Mouse (Mus musculus) gastrocnemius, postnatal 4 days (tissue): ENCODE results near the gene Cr1l. TPM values are rescaled to one million over a fixed set of nuclear protein-coding genes. Genes with fewer than 3 reads are reported as not detected.

ENCODE experiments used
- DNase-seq, 2 experiments: peaks; one replicate each; pipeline ENCODE4 v3.0.0; 2021 to 2022; ENCODE audit warnings: low spot score in 2 of 2, mixed read lengths in 2 of 2
- long read RNA-seq, 2 experiments: library from polyadenylated mRNA; stranded (forward); transcript quantifications; one replicate each; pipeline ENCODE4 v2.0.0; 2021
- total RNA-seq, 2 experiments: library from RNA; stranded (reverse); gene quantifications; 2 replicates each; pipeline ENCODE4 v1.2.3; 2021

Gene Cr1l
- 10 to 100 TPM; 44.7 to 50.4 TPM for total RNA-seq
- long read RNA-seq, experiment 1, transcript Cr1l-201 (10 exons, 1,651 nt), result major isoform, 6 of 48 reads
- long read RNA-seq, experiment 1, transcript Cr1l-204 (10 exons, 2,776 nt), result major isoform, 6 of 48 reads
- long read RNA-seq, experiment 1, partial matches to known transcripts, result 4 of 48 reads
- long read RNA-seq, experiment 1, other reads (novel, unspliced or antisense), result 32 of 48 reads
- long read RNA-seq, experiment 2, transcript Cr1l-201 (10 exons, 1,651 nt), result major isoform, 11 of 56 reads
- long read RNA-seq, experiment 2, partial matches to known transcripts, result 2 of 56 reads
- long read RNA-seq, experiment 2, other reads (novel, unspliced or antisense), result 38 of 56 reads

DNA sequence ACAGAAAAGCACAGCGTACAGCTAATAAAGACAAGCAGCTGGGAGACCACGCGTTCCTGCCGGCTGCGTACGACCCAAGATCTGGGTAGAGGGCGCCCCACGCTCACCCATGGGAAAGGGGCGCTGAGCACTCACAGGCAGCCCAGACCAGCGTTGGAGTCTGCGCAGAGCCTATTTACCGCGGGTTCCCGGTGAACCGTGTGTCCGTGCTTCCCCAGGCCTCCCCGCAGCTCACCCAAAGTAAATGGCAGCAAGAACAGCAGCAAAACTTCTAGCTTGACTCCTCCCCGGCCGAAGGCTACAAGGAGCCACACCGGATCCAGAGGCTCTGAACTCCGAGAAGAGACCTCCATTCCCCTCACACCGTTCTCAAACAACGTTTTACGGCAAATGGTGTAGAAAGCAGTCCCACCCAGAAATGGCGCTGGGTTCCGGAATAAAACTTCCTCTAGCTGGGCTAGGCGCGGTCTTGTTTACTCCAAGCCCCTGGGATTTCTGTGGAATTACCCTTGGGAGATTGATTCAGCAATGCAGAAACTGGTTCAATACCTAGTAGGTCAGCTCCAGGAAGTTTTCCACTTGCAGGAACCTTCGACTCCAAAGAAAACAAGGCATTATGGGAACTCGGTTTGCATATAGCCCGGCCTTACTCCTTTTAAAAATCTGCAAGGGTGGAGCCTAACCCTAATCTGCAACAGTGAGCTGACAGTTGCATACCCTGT is at the start of gene Cr1l:
TSS of gene Cr1l (minus strand) at position 634 of the 722 bp plus-strand sequence.
- peak; percentile 65 to 84 for DNase-seq

DNA sequence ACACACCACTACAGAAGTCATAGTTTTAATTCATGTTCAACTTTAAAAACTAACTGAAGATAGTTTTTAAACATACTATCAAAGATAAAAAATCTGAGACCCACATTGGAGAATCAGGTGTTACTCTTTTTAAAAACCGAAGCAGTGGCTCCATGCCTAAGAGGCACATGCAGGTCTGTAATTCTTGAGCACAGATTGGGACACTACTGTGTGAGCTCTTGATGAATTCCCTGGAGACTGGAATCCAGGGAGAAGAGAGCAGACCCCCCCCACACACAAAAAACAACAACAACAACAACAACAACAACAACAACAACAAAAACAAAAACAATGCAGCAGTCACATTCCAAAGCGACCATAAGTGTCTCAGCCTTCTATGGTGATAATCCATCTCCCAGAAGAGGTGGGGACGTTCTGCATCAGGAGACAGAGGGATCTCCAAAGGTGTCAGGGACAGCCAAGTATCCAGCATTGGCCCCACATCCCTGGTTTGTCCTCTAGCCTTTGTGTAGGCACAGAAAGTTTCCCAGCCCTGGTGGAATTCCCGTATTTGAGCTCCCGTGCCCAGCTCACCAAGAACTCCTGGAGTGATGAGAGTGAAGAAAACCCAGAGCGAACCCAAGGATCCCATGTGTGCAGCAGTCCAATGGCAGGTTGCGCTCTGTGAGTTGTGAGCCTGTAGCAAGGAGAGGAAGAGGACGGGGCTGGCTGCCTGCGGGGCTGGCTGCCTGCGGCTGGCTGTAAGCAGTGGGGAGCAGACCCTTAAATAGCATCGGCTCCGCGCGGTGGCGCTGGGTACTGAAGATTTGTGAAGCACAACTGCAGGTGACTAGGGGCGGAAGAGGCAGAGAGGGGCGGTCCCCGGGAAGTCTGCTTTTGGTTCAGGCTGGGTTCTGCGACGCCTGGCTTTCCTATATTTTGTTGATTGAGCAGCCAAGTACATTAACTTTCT is 44.9 kb upstream of the Cr1l start, which contains the start of gene Cr2:
TSS of gene Cr2 (minus strand) at position 737 of the 952 bp plus-strand sequence.
- peak; percentile 17 to 20 for DNase-seq

DNA sequence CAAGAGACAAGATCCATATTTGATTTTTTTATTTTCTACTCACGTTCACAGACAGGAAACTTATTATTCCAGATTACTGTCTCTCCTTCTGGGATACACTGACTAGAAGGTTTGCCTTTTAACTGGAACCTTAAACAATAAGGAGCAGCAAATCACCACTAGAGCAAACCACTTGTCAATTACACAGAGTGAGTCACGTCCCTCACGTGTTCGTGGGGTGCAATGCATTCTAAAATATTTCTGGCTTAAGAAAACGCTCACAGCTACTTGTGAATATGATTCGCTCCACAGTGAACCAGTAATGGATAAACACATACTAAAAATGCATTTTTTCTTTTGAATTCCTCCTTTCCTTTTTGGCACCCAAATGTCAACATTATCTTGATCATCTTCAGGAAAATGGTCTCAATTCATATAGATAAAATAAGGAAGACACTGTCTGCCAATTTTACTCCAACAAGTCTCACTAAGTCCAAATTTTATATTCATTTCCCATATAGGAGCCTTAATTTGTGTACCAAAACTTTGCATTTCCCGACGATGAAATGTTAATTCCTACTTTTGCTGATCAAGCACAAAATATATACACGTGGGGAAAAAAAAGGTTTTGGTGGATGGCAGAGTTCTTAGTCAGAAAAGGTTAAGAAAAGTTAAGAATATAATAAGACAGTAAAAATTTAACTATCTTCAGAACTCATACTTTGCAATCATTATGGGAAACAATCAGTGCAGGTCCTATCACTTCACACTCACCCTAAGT is 33.8 kb upstream of the Cr1l start:
- DNase-seq, result no peak

DNA sequence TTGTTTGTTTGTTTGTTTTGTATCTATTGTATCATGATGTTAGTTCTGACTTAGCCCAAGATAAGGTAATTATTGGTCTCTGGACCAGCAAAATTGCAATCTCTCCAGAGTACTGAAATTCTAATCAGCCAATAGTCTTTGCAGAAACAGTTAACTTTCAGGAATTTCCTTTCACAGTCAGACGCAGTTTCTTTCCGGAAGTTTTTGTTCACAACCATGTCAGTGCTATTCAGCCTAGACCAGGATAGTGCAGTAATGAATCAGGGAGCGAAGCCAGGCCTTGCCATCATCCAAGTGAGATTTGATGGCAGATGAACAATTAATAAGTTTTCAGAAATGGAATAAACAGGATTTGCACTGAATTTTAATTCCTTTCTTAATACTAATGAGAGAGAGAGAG is 684 bp upstream of the Cr1l start:
- no peak for DNase-seq

- DNase-seq, result no peak
These were observed 259 bp upstream of the Cr1l start for GRCm38 (mm10) chr1:195131675-195132015.

DNA sequence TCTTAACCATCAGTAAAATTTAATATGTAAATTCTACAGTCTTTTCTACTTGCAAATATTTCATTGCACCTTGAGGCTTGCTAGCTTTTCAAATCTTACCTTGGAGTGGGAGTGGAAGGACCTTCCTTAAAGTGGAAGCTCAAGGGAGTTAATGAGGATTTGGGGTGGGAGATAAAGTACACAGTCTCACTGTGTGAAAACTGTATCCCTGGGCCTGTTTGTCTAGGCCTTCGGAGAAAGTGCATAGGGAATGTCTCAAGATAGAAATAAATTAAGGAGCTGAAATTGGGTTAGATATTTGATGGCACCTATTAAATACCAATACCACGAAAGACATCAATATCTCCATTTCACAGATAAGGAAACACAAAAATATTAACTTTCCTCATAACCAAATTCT is 907 bp downstream of the Cr1l start:
- no peak for DNase-seq

- no peak for DNase-seq
These were observed 1.5 kb downstream of the Cr1l start for GRCm38 (mm10) chr1:195129867-195130266.

DNA sequence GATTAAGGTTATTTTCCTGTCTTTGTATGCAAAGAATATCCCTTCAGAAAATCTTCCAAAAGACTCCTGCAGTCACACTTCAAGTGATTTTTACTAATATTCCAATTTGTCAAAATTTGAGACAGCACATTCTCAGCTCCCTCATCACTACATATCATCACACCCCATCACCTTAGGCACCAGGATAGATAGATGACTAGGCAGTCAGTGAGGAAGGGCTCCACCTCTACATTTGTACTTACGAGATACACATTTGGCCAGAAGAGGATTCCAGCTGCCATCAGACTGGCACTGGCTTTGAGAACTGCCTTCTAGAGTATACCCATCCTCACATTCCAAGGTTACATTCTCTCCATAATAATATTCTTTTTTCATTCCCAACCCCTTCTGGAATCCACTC is 17.0 kb downstream of the Cr1l start:
- no peak for DNase-seq

GRCm38 (mm10) chr1:195113621-195114020 is 17.8 kb downstream of the Cr1l start:
- DNase-seq, result no peak

DNA sequence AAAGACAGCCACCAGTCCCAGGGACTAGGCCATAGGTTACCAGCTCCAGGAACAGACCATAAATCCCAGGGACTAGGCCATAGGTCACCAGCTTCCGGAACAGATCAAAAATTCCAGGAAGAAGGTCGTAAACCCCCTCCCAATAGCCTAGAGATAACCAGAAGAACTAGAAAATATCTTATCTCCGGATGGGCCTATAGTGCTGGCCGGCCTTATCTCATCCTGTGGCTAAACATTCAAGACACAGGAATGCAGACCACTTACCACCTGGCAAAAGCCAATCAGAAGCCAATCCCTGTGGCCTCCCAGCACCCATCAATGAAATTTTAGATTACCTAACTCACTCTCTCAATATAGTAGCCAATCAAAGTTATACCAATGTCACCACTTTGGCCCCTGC is 30.7 kb downstream of the Cr1l start:
- DNase-seq, result no peak

- no peak for DNase-seq
These were observed 33.4 kb downstream of the Cr1l start for GRCm38 (mm10) chr1:195098004-195098403.

GRCm38 (mm10) chr1:195092220-195092720 is 39.1 kb downstream of the Cr1l start, which contains the start of gene Cd46:
Cd46 (minus strand) TSS chr1:195092249.
- peak in 1 of 2 experiments; percentile 55 for DNase-seq

DNA sequence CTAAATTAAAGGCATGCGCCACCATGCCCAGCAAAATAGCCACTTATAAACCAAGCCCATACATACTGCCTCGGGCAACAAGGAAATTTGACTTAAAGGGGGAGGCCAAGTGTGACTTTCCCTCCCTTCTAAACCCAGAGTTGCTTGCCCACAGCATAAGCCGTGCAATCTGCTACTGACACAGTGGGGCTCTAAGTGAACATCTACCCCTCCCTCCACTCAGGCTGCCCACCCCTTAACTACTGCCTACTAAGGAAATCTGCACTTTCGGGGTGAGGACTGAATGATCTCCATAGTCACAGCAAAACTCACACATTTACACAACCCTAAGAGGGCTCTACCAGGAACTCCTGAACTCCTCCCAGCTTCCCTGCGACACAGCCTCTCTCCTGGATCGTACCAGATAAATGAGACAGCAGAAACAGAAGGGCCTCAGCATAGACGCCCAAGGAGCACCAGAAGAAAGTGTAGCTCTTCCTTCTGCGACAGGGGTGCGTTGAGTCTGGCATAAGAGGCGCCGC is 39.6 kb downstream of the Cr1l start:
- no peak for DNase-seq

GRCm38 (mm10) chr1:195082142-195082541 is 49.2 kb downstream of the Cr1l start:
- no peak for DNase-seq

Other genes starting within 250 kb of the Cr1l start
- gene Cd34, start 192.8 kb downstream of the Cr1l start, total RNA-seq, result 100 to 1,000 TPM; 225 to 262 TPM
- 1 to 10 TPM; 2.2 to 2.3 TPM for gene Cd46, start 39.3 kb downstream of the Cr1l start, total RNA-seq
- gene Cr2, start 45.1 kb upstream of the Cr1l start, total RNA-seq, result not detected